Mouse (Mus musculus) spleen, adult 2 months (tissue): Measurements from ENCODE around the gene Tmem150c.

Experiments
- CTCF ChIP-seq: fragments of 200-500 bp; IDR thresholded peaks from 2 replicates; pipeline ENCODE4 v1.5.1; 2011; ENCODE audit warnings: mild to moderate bottlenecking, inconsistent platforms; ENCODE audit not compliant: insufficient read depth, insufficient read length, insufficient replicate concordance; ENCODE audit errors: extremely low read depth
- POLR2A ChIP-seq: fragments of 200-500 bp; IDR thresholded peaks from 2 replicates; pipeline ENCODE4 v1.6.1; 2011; ENCODE audit warnings: low read depth, low read length, inconsistent platforms

DNA sequence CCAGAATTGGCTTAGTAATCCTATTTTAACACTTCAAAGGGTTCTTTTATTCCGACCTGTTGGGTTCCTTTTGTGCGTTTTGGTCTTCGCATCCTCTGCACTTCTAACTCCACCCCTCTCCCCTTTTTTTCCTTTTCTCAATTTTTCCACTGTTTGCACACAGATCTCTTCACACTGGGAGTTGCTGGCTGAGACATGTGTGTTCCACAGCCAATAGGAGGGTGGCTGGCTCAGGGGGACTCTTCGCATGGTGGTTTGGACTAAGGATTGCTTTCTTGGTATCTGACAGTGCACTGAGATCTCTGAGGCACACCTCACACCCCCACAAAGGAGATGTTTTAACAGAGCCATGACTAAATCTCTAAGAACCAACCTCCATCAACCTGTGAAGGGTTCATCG, 40.7 kb upstream of the Tmem150c start:
- no peak for TF ChIP-seq CTCF
- TF ChIP-seq POLR2A = no peak
